Mouse (Mus musculus): ENCODE data around the gene Gm10644.

DNA sequence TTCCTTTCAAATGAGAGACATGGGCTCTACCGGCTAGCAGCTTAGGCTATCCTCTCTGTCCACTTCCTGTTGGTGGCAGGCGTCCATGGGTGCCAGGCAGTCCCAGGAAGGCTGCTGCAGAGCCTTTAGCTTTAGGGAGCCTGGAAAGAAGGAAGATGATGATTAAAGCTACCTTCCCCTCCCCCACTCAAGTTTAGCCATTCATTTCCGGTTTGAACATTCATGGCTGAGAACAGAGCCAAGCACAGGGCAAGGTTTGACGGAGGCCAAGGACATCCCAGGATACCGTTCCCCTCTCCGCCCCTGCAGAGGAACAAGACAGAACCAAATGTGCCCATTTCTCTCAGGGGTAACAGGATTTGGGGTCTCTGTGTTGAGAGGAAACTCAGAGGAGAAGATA lies 22.6 kb upstream of the Gm10644 start:
- no peak for TF ChIP-seq CTCF (IDR thresholded peaks at IDR 0.05; ENCODE audit: borderline replicate concordance, control insufficient read depth, extremely low read depth, insufficient read depth, low read length, poor library complexity)
- no peak for TF ChIP-seq POLR2A (IDR thresholded peaks at IDR 0.05; ENCODE audit: control insufficient read depth, extremely low read depth, insufficient read depth, low read length, poor library complexity)

Data from thymus, adult 2 months (tissue).